Mouse (Mus musculus): Measurements from ENCODE around the gene Ust. TPM values are rescaled to one million over a fixed set of nuclear protein-coding genes. Genes with fewer than 3 reads are reported as not detected.

Gene Ust
- polyA plus RNA-seq, 1 experiment from 2014 or later, result 2.5 TPM

GRCm38 (mm10) chr10:8212611-8213226 lies 305.9 kb downstream of the Ust start:
- H3K4me3 ChIP-seq (ENCODE audit: low read length), result no peak overlapping the region
- H3K9me3 ChIP-seq (ENCODE audit: control insufficient read depth, low read length), result no peaks in the 10 kb centered on the region
- peaks cover 9% of the 10 kb centered on the region for H3K4me1 ChIP-seq (ENCODE audit: control insufficient read depth, insufficient read depth, low read length)
- WGBS, result 72% methylated on average over 11 of the region's 11 CpGs
- no peaks in the 10 kb centered on the region for H3K36me3 ChIP-seq (ENCODE audit: control insufficient read depth, insufficient read depth, low read length)
- no peak; the same call in 1 of the 2 replicates for ATAC-seq
- H3K4me2 ChIP-seq (ENCODE audit: low read depth, low read length), result no peak overlapping the region
- no peak overlapping the region for H3K27ac ChIP-seq (ENCODE audit: low read length)
- no peak overlapping the region for H3K9ac ChIP-seq (ENCODE audit: low read depth, low read length)
- no peaks in the 10 kb centered on the region for H3K27me3 ChIP-seq (replicated peaks; ENCODE audit: control insufficient read depth, insufficient read depth, low read length)

GRCm38 (mm10) chr10:8211694-8212093 lies 306.9 kb downstream of the Ust start:
- H3K4me2 ChIP-seq (ENCODE audit: low read depth, low read length), result no peak overlapping the region
- no peaks in the 10 kb centered on the region for H3K27me3 ChIP-seq (replicated peaks; ENCODE audit: control insufficient read depth, insufficient read depth, low read length)

GRCm38 (mm10) chr10:8210366-8210765 lies 308.3 kb downstream of the Ust start:
- Histone ChIP-seq H3K4me3 (ENCODE audit: low read length) (no peak overlapping the region), H3K9ac (ENCODE audit: low read depth, low read length) (no peak overlapping the region), H3K4me2 (ENCODE audit: low read depth, low read length) (no peak overlapping the region), H3K27ac (ENCODE audit: low read length) (no peak overlapping the region), H3K9me3 (ENCODE audit: control insufficient read depth, low read length) (no peaks in the 10 kb centered on the region), H3K27me3 (replicated peaks; ENCODE audit: control insufficient read depth, insufficient read depth, low read length) (no peaks in the 10 kb centered on the region), H3K36me3 (ENCODE audit: control insufficient read depth, insufficient read depth, low read length) (no peaks in the 10 kb centered on the region), H3K4me1 (ENCODE audit: control insufficient read depth, insufficient read depth, low read length) (peaks cover 9% of the 10 kb centered on the region)
- no peak for ATAC-seq
- WGBS, result 74% methylated on average over 3 of the region's 3 CpGs

More at GRCm38 (mm10) chr10:8211694-8212093, 306.9 kb downstream of the Ust start:
- no peak for ATAC-seq
- no peak overlapping the region for H3K4me3 ChIP-seq (ENCODE audit: low read length)
- peaks cover 9% of the 10 kb centered on the region for H3K4me1 ChIP-seq (ENCODE audit: control insufficient read depth, insufficient read depth, low read length)
- H3K36me3 ChIP-seq (ENCODE audit: control insufficient read depth, insufficient read depth, low read length), result no peaks in the 10 kb centered on the region
- 82% methylated on average over 5 of the region's 5 CpGs for WGBS
- no peak overlapping the region for H3K27ac ChIP-seq (ENCODE audit: low read length)
- no peak overlapping the region for H3K9ac ChIP-seq (ENCODE audit: low read depth, low read length)
- H3K9me3 ChIP-seq (ENCODE audit: control insufficient read depth, low read length), result no peaks in the 10 kb centered on the region

GRCm38 (mm10) chr10:8207358-8207757 lies 311.3 kb downstream of the Ust start:
- Histone ChIP-seq H3K4me2 (ENCODE audit: low read depth, low read length) (no peak overlapping the region), H3K9me3 (ENCODE audit: control insufficient read depth, low read length) (no peaks in the 10 kb centered on the region), H3K36me3 (ENCODE audit: control insufficient read depth, insufficient read depth, low read length) (no peaks in the 10 kb centered on the region), H3K27ac (ENCODE audit: low read length) (no peak overlapping the region), H3K27me3 (replicated peaks; ENCODE audit: control insufficient read depth, insufficient read depth, low read length) (no peaks in the 10 kb centered on the region), H3K4me3 (ENCODE audit: low read length) (no peak overlapping the region), H3K4me1 (ENCODE audit: control insufficient read depth, insufficient read depth, low read length) (no peaks in the 10 kb centered on the region), H3K9ac (ENCODE audit: low read depth, low read length) (no peak overlapping the region)
- 94% methylated on average over 19 of the region's 19 CpGs for WGBS
- ATAC-seq, result no peak

GRCm38 (mm10) chr10:8203681-8204080 lies 314.9 kb downstream of the Ust start:
- no peaks in the 10 kb centered on the region for H3K9me3 ChIP-seq (ENCODE audit: control insufficient read depth, low read length)
- no peak overlapping the region for H3K27ac ChIP-seq (ENCODE audit: low read length)
- H3K27me3 ChIP-seq (replicated peaks; ENCODE audit: control insufficient read depth, insufficient read depth, low read length), result no peaks in the 10 kb centered on the region
- no peaks in the 10 kb centered on the region for H3K36me3 ChIP-seq (ENCODE audit: control insufficient read depth, insufficient read depth, low read length)
- ATAC-seq, result no peak
- H3K4me1 ChIP-seq (ENCODE audit: control insufficient read depth, insufficient read depth, low read length), result no peaks in the 10 kb centered on the region
- no peak overlapping the region for H3K4me2 ChIP-seq (ENCODE audit: low read depth, low read length)
- H3K9ac ChIP-seq (ENCODE audit: low read depth, low read length), result no peak overlapping the region
- no peak overlapping the region for H3K4me3 ChIP-seq (ENCODE audit: low read length)
- WGBS, result 77% methylated on average over 4 of the region's 4 CpGs

GRCm38 (mm10) chr10:8199816-8200215 lies 318.8 kb downstream of the Ust start:
- Histone ChIP-seq H3K9ac (ENCODE audit: low read depth, low read length) (no peak overlapping the region), H3K9me3 (ENCODE audit: control insufficient read depth, low read length) (no peaks in the 10 kb centered on the region), H3K4me1 (ENCODE audit: control insufficient read depth, insufficient read depth, low read length) (peaks cover 5% of the 10 kb centered on the region; the same call in 1 of the 2 replicates), H3K36me3 (ENCODE audit: control insufficient read depth, insufficient read depth, low read length) (no peaks in the 10 kb centered on the region), H3K4me2 (ENCODE audit: low read depth, low read length) (no peak overlapping the region), H3K27me3 (replicated peaks; ENCODE audit: control insufficient read depth, insufficient read depth, low read length) (no peaks in the 10 kb centered on the region), H3K27ac (ENCODE audit: low read length) (no peak overlapping the region), H3K4me3 (ENCODE audit: low read length) (no peak overlapping the region)
- WGBS, result 78% methylated on average over 8 of the region's 8 CpGs
- no peak for ATAC-seq

- Histone ChIP-seq H3K4me2 (ENCODE audit: low read depth, low read length) (no peak overlapping the region), H3K27ac (ENCODE audit: low read length) (no peak overlapping the region), H3K4me1 (ENCODE audit: control insufficient read depth, insufficient read depth, low read length) (peaks cover 5% of the 10 kb centered on the region; the same call in 1 of the 2 replicates), H3K4me3 (ENCODE audit: low read length) (no peak overlapping the region), H3K9me3 (ENCODE audit: control insufficient read depth, low read length) (no peaks in the 10 kb centered on the region), H3K9ac (ENCODE audit: low read depth, low read length) (no peak overlapping the region), H3K36me3 (ENCODE audit: control insufficient read depth, insufficient read depth, low read length) (no peaks in the 10 kb centered on the region), H3K27me3 (replicated peaks; ENCODE audit: control insufficient read depth, insufficient read depth, low read length) (no peaks in the 10 kb centered on the region)
- ATAC-seq, result no peak
- WGBS, result 89% methylated on average over 9 of the region's 9 CpGs
Measured at GRCm38 (mm10) chr10:8199026-8199756, 319.4 kb downstream of the Ust start.

GRCm38 (mm10) chr10:8197661-8198060 lies 321.0 kb downstream of the Ust start:
- Histone ChIP-seq H3K4me3 (ENCODE audit: low read length) (no peak overlapping the region), H3K4me1 (ENCODE audit: control insufficient read depth, insufficient read depth, low read length) (peaks cover 5% of the 10 kb centered on the region; the same call in 1 of the 2 replicates), H3K27ac (ENCODE audit: low read length) (no peak overlapping the region), H3K4me2 (ENCODE audit: low read depth, low read length) (no peak overlapping the region), H3K9me3 (ENCODE audit: control insufficient read depth, low read length) (no peaks in the 10 kb centered on the region), H3K36me3 (ENCODE audit: control insufficient read depth, insufficient read depth, low read length) (no peaks in the 10 kb centered on the region), H3K27me3 (replicated peaks; ENCODE audit: control insufficient read depth, insufficient read depth, low read length) (no peaks in the 10 kb centered on the region), H3K9ac (ENCODE audit: low read depth, low read length) (no peak overlapping the region)
- no peak for ATAC-seq
- WGBS, result 55% methylated on average over 2 of the region's 2 CpGs

GRCm38 (mm10) chr10:8196300-8196699 lies 322.3 kb downstream of the Ust start:
- no peak overlapping the region for H3K4me3 ChIP-seq (ENCODE audit: low read length)
- H3K27ac ChIP-seq (ENCODE audit: low read length), result no peak overlapping the region
- 10% methylated on average over 2 of the region's 2 CpGs for WGBS
- no peaks in the 10 kb centered on the region for H3K9me3 ChIP-seq (ENCODE audit: control insufficient read depth, low read length)
- no peak overlapping the region for H3K4me2 ChIP-seq (ENCODE audit: low read depth, low read length)
- ATAC-seq, result peak; percentile 90
- H3K9ac ChIP-seq (ENCODE audit: low read depth, low read length), result no peak overlapping the region
- H3K36me3 ChIP-seq (ENCODE audit: control insufficient read depth, insufficient read depth, low read length), result no peaks in the 10 kb centered on the region
- H3K4me1 ChIP-seq (ENCODE audit: control insufficient read depth, insufficient read depth, low read length), result peaks cover 5% of the 10 kb centered on the region; the same call in 1 of the 2 replicates
- no peaks in the 10 kb centered on the region for H3K27me3 ChIP-seq (replicated peaks; ENCODE audit: control insufficient read depth, insufficient read depth, low read length)

Measured in intestine, embryonic 16.5 days (tissue).